In the genomic region with DNA sequence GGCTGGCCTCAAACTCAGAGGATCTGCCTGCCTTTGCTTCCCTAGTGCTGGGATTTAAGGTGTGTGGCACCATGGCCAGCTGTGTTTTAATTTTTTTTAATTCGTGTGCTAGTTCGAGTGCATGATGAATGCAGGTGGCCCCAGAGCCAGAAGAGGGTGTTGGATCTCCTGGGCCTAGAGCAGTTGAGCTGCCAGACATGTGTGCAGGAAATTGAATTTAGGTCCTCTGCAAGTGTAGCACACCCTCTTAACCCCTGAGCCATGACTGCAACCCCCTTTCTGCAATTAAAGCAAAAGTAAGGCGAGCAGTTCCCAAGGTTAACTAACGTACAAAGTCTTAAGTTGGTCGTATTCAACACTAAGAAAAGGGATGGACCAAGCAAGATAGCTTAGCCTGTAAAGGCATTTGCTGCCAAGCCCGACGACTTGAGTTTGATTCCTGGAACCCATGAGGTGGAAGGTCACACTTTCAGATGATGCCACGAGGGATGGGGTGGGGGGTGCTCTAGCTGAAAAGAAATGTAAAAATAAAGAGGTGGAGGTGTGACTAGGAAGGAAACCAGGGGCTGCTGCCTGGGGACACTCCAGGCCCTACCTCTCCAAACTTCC, we compare ENCODE assay signal across 7 mouse cellular contexts. TPM values are rescaled to one million over a fixed set of nuclear protein-coding genes. Genes with fewer than 3 reads are reported as not detected.
A peak's percentile ranks its signal among the peaks of the same experiment; 100 is the strongest.
DNase-seq lines count a peak whose midpoint lies in the region; ATAC-seq and TF ChIP-seq lines count a peak whose summit lies in the region.

No protein-coding gene starts in this region.

- H3K4me3 ChIP-seq in lung, postnatal 0 days (ENCODE audit: low read depth, low read length) = peak overlapping the region; percentile 55
- peak overlapping the region; percentile 55 for H3K4me3 ChIP-seq in forebrain, embryonic 11.5 days (ENCODE audit: low read depth, low read length)
- peak overlapping the region; percentile 56 for H3K4me3 ChIP-seq in limb, embryonic 13.5 days

- peak overlapping the region; percentile 54; the same call in 1 of the 2 replicates for H3K9ac ChIP-seq in lung, postnatal 0 days (replicated peaks; ENCODE audit: low read depth)
- peak overlapping the region; percentile 87 for H3K9ac ChIP-seq in forebrain, embryonic 11.5 days (ENCODE audit: low read length)
- peak overlapping the region; percentile 84 for H3K9ac ChIP-seq in limb, embryonic 13.5 days

- no peaks in the 10 kb centered on the region; the same call in 1 of the 2 replicates for H3K4me1 ChIP-seq in lung, postnatal 0 days (ENCODE audit: insufficient read depth, low read depth, low read length)
- peaks cover 6% of the 10 kb centered on the region; the same call in 1 of the 2 replicates for H3K4me1 ChIP-seq in forebrain, embryonic 11.5 days (replicated peaks; ENCODE audit: control insufficient read depth, insufficient read depth, low read length)
- peaks cover 57% of the 10 kb centered on the region for H3K4me1 ChIP-seq in limb, embryonic 13.5 days

- no peak for TF ChIP-seq EP300 in lung, postnatal 0 days (IDR thresholded peaks at IDR 0.05)

- no peak for ATAC-seq in lung, postnatal 0 days
- no peak for ATAC-seq in forebrain, embryonic 11.5 days (replicated peaks; ENCODE audit: low FRiP score)
- ATAC-seq in limb, embryonic 13.5 days (ENCODE audit: low FRiP score, low read depth) = no peak
- no peak for ATAC-seq in erythroid progenitor cell, adult 5-6 weeks (replicated peaks; ENCODE audit: low FRiP score, poor library complexity, severe bottlenecking)

- no peaks in the 10 kb centered on the region for H3K9me3 ChIP-seq in lung, postnatal 0 days (ENCODE audit: low read length)
- no peaks in the 10 kb centered on the region for H3K9me3 ChIP-seq in forebrain, embryonic 11.5 days (ENCODE audit: control insufficient read depth, low read length)
- H3K9me3 ChIP-seq in limb, embryonic 13.5 days = no peaks in the 10 kb centered on the region

- H3K27ac ChIP-seq in lung, postnatal 0 days (ENCODE audit: low read length) = no peak overlapping the region
- H3K27ac ChIP-seq in forebrain, embryonic 11.5 days (ENCODE audit: low read depth, low read length) = peak overlapping the region; percentile 92; the same call in 1 of the 2 replicates
- H3K27ac ChIP-seq in limb, embryonic 13.5 days = peak overlapping the region; percentile 95

- no peaks in the 10 kb centered on the region for H3K36me3 ChIP-seq in lung, postnatal 0 days (ENCODE audit: insufficient read depth, low read length)
- H3K36me3 ChIP-seq in forebrain, embryonic 11.5 days (ENCODE audit: control insufficient read depth, insufficient read depth, low read length) = no peaks in the 10 kb centered on the region
- H3K36me3 ChIP-seq in limb, embryonic 13.5 days = no peaks in the 10 kb centered on the region

- WGBS in lung, postnatal 0 days = 39% methylated on average over 8 of the region's 8 CpGs
- WGBS in forebrain, embryonic 11.5 days = 38% methylated on average over 8 of the region's 8 CpGs
- 17% methylated on average over 8 of the region's 8 CpGs for WGBS in limb, embryonic 13.5 days

- peak overlapping the region; percentile 77 for H3K4me2 ChIP-seq in lung, postnatal 0 days (replicated peaks; ENCODE audit: low read depth, low read length)
- H3K4me2 ChIP-seq in forebrain, embryonic 11.5 days (ENCODE audit: low read depth, low read length, severe bottlenecking) = peak overlapping the region; percentile 92
- H3K4me2 ChIP-seq in limb, embryonic 13.5 days (replicated peaks) = peak overlapping the region; percentile 85

- TF ChIP-seq CTCF in lung, postnatal 0 days (IDR thresholded peaks at IDR 0.05) = no peak

- no peaks in the 10 kb centered on the region for H3K27me3 ChIP-seq in lung, postnatal 0 days (replicated peaks; ENCODE audit: insufficient read depth, low read length)
- H3K27me3 ChIP-seq in forebrain, embryonic 11.5 days (ENCODE audit: control insufficient read depth, insufficient read depth, low read length) = no peaks in the 10 kb centered on the region
- H3K27me3 ChIP-seq in limb, embryonic 13.5 days = no peaks in the 10 kb centered on the region

- DNase-seq in lung, postnatal 0 days (ENCODE audit: low spot score) = no peak
- DNase-seq in lung, postnatal 25 days (ENCODE audit: low spot score) = no peak
- no peak for DNase-seq in forebrain, embryonic 11.5 days (ENCODE audit: low spot score)
- DNase-seq in thymus, postnatal 0 days (ENCODE audit: low spot score) = peak; percentile 61
- DNase-seq in ovary, postnatal 14 days (ENCODE audit: low spot score) = no peak

RNA-seq across cellular contexts. Expression of gene Ier2, which starts 24.6 kb away (rescaled TPM):
- polyA plus RNA-seq in lung, postnatal 0 days (2015; fragmentation: Nextera tagmentation; extraction: Ambion mirVana) = 113 and 140 TPM in 2 replicates
- polyA plus RNA-seq in forebrain, embryonic 11.5 days (2014; fragmentation: Nextera tagmentation; extraction: Ambion mirVana) = 67.3 and 68.7 TPM in 2 replicates
- 71.9 and 73.0 TPM in 2 replicates for polyA plus RNA-seq in limb, embryonic 13.5 days (2015; fragmentation: Nextera tagmentation; extraction: Ambion mirVana)
- polyA plus RNA-seq in thymus, postnatal 0 days (2015; fragmentation: Nextera tagmentation; extraction: Ambion mirVana) = 76.9 and 86.0 TPM in 2 replicates
- total RNA-seq in erythroid progenitor cell, adult 5-6 weeks (2015; ENCODE audit: low replicate concordance) = 10.9 and 16.2 TPM in 2 replicates
- 7.6 and 8.1 TPM in 2 replicates for total RNA-seq in erythroid progenitor cell, adult 5-6 weeks (2017; ENCODE audit: low replicate concordance)

RNA-seq across cellular contexts. Expression of gene Trmt1, which starts 48.1 kb away (rescaled TPM):
- 38.4 and 43.4 TPM in 2 replicates for polyA plus RNA-seq in lung, postnatal 0 days (2015; fragmentation: Nextera tagmentation; extraction: Ambion mirVana)
- polyA plus RNA-seq in forebrain, embryonic 11.5 days (2014; fragmentation: Nextera tagmentation; extraction: Ambion mirVana) = 52.7 and 72.3 TPM in 2 replicates
- polyA plus RNA-seq in limb, embryonic 13.5 days (2015; fragmentation: Nextera tagmentation; extraction: Ambion mirVana) = 70.8 and 72.7 TPM in 2 replicates
- polyA plus RNA-seq in thymus, postnatal 0 days (2015; fragmentation: Nextera tagmentation; extraction: Ambion mirVana) = 50.0 and 51.5 TPM in 2 replicates
- 7.9 and 13.4 TPM in 2 replicates for total RNA-seq in erythroid progenitor cell, adult 5-6 weeks (2015; ENCODE audit: low replicate concordance)
- total RNA-seq in erythroid progenitor cell, adult 5-6 weeks (2017; ENCODE audit: low replicate concordance) = 18.4 and 23.1 TPM in 2 replicates

RNA-seq across cellular contexts. Expression of gene Nacc1, which starts 49.6 kb away (rescaled TPM):
- polyA plus RNA-seq in lung, postnatal 0 days (2015; fragmentation: Nextera tagmentation; extraction: Ambion mirVana) = 7.1 and 7.4 TPM in 2 replicates
- polyA plus RNA-seq in forebrain, embryonic 11.5 days (2014; fragmentation: Nextera tagmentation; extraction: Ambion mirVana) = 34.6 and 37.7 TPM in 2 replicates
- polyA plus RNA-seq in limb, embryonic 13.5 days (2015; fragmentation: Nextera tagmentation; extraction: Ambion mirVana) = 15.0 and 15.2 TPM in 2 replicates
- 12.1 TPM in 2 replicates for polyA plus RNA-seq in thymus, postnatal 0 days (2015; fragmentation: Nextera tagmentation; extraction: Ambion mirVana)
- total RNA-seq in erythroid progenitor cell, adult 5-6 weeks (2015; ENCODE audit: low replicate concordance) = 24.3 and 25.6 TPM in 2 replicates
- 11.8 and 16.9 TPM in 2 replicates for total RNA-seq in erythroid progenitor cell, adult 5-6 weeks (2017; ENCODE audit: low replicate concordance)
